Mouse (Mus musculus) left cerebral cortex, postnatal 14 days (tissue): Measurements from ENCODE around the gene Katnbl1. TPM values are rescaled to one million over a fixed set of nuclear protein-coding genes. Genes with fewer than 3 reads are reported as not detected.

Experiments
- DNase-seq, 2 experiments: peaks; one replicate each; pipeline ENCODE4 v3.0.0; 2021 to 2022; ENCODE audit warnings: low spot score in 2 of 2, mixed read lengths in 1 of 2
- intact Hi-C: fragments of 180-260 bp; cut with DNase I; formaldehyde crosslinking; loops from one replicate; pipeline ENCODE4 v1.15.1; 2025
- long read RNA-seq, 2 experiments: library from polyadenylated mRNA; stranded (forward); transcript quantifications; one replicate each; pipeline ENCODE4 v2.0.0; 2021
- total RNA-seq, 2 experiments: library from RNA; stranded (reverse); gene quantifications; 2 replicates each; pipeline ENCODE4 v1.2.3; 2021

Gene Katnbl1
- 10 to 100 TPM; 11.9 to 13.0 TPM for total RNA-seq
- long read RNA-seq, experiment 1, transcript Katnbl1-201 (10 exons, 2,886 nt), result major isoform, 22 of 28 reads
- long read RNA-seq, experiment 1, partial matches to known transcripts, result 1 of 28 reads
- long read RNA-seq, experiment 1, other reads (novel, unspliced or antisense), result 5 of 28 reads
- long read RNA-seq, experiment 2, transcript Katnbl1-201 (10 exons, 2,886 nt), result major isoform, 20 of 23 reads
- long read RNA-seq, experiment 2, partial matches to known transcripts, result 1 of 23 reads
- long read RNA-seq, experiment 2, other reads (novel, unspliced or antisense), result 2 of 23 reads

GRCm38 (mm10) chr2:112378973-112379898 is at the start of gene Katnbl1:
Gene Katnbl1, plus strand, starts transcription at chr2:112379211.
- intact Hi-C loops, result loop anchor here (1.0 kb wide), 2 partner anchors 70 to 102 kb away; no protein-coding TSS in a partner anchor
- DNase-seq, result peak; percentile 91

DNA sequence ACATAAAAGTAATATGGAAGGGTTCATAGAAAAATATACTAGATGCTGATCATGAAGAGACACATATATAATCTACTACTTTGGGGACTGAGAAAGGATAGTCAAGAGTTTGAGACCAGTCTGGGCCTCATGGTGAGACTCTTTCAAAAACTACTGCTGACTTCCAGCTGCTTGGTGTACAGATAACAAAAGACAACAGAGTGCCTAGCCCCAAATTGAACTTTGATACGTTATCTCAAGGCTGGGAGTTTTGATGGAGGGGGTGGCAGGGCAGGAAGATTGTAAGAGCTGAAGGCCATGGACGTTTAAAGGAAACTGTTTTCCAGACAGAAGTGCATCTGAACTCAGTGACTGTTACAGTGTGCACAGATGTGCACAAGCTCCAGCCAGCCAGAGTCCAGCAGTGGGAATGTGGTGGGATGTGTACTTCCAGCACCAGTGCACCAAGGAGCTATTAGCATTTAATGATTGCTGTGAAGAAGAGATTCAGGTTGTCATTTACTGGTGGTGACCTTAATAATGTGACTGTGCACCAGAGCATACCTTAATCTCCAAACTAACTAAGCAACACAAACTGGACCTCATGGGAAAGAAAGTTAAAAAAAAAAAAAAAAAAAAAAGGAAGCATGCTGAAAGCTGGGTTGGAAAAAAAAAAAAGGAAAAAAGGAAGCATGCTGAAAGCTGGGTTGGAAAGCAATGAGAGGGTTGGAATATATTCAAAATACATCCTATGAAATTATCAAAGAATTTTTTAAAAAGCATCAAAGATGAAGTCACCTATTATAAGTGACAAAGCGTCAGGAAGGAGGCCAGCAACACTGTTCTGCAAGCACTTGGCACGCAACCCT is 46.7 kb upstream of the Katnbl1 start:
- DNase-seq, result no peak
- intact Hi-C loops, result loop anchor here (10.0 kb wide), 1 partner anchor 67 kb away; the partner anchor contains the start of genes Gm21985, Nop10 and Slc12a6

DNA sequence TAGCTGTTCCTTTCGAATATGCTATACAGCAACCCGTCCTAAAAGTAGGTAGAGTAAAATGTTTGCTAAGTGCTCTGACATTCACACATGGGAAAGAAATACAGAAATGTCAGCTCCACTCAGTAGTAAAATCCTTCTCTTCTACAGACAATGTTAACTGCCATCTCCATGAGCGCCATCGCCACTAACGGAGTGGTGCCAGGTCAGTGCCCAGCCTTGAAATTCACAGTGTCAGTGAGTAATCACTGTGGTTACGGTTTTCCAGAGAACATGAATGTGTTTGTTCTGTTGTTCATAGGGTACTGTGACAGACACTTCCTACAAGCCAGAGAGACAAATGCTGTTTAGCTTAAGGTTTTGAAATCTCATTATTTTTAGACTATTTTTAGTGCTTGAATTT is 41.8 kb upstream of the Katnbl1 start:
- intact Hi-C loops, result loop anchor here (10.0 kb wide), 1 partner anchor 72 kb away; the partner anchor contains the start of genes Gm21985, Nop10 and Slc12a6

GRCm38 (mm10) chr2:112339736-112340135 is 39.3 kb upstream of the Katnbl1 start:
- DNase-seq, result no peak
- intact Hi-C loops, result loop anchor here (10.0 kb wide), 1 partner anchor 75 kb away; the partner anchor contains the start of genes Gm21985, Nop10 and Slc12a6

More for the DNA sequence above, 41.8 kb upstream of the Katnbl1 start:
- DNase-seq, result no peak

DNA sequence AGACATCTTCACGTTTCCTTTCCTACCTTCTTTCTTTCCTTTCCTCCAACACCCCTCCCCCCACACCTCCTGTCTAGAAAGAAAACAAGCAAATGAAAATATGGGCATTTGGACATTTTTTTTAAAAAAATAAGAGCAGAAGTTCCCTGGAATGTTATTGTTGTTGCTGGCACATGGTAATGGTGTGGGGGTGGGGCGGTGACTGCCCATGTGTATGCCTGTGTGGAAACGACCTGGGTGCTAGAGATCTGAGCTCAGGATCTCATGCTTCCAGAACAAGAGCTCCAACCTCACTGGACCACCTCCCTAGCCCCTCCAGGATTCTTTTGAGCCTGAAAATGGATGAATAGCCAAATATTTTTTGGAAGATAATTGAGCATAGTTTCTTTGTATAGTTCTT is 37.9 kb upstream of the Katnbl1 start:
- intact Hi-C loops, result no loop called here

GRCm38 (mm10) chr2:112348246-112348645 is 30.8 kb upstream of the Katnbl1 start:
- intact Hi-C loops, result no loop called here
- no peak for DNase-seq

More for the DNA sequence above, 37.9 kb upstream of the Katnbl1 start:
- no peak for DNase-seq

DNA sequence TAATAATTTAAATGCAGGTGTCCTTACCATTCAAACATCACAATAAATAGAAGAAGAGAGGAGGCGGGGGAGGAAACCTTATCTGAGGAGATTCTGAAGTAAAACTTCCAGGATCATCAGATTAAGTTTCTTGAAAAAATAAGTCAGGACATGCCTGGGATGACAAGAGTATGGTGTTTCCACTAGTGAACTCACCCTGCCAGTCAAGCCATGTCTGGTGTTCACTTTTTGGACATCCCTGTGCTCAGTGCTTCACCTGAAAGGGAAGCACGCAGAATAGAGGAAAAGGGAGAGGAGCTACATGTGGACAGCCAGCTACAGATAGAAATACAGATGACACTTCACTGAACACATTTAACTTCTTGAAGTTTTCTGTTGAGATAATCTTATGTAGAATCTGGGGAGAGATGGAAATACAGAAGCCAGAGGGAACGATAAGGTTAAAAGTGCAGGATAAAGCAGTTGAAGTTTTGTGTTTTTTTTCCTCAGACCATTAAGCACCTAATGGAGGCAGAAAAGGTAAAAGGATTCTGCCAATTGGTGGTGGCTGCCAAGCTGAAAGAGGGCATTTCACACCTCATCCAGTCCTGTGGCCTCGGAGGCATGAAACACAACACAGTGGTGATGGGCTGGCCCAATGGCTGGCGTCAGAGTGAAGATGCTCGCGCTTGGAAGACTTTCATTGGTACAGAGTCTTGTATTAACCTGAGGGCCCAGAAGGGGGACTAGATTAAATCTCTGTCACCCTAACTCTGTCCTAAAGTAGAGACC is 25.1 kb upstream of the Katnbl1 start:
- intact Hi-C loops, result no loop called here

GRCm38 (mm10) chr2:112359611-112360010 is 19.4 kb upstream of the Katnbl1 start:
- intact Hi-C loops, result no loop called here
- DNase-seq, result no peak

More for the DNA sequence above, 25.1 kb upstream of the Katnbl1 start:
- DNase-seq, result no peak

DNA sequence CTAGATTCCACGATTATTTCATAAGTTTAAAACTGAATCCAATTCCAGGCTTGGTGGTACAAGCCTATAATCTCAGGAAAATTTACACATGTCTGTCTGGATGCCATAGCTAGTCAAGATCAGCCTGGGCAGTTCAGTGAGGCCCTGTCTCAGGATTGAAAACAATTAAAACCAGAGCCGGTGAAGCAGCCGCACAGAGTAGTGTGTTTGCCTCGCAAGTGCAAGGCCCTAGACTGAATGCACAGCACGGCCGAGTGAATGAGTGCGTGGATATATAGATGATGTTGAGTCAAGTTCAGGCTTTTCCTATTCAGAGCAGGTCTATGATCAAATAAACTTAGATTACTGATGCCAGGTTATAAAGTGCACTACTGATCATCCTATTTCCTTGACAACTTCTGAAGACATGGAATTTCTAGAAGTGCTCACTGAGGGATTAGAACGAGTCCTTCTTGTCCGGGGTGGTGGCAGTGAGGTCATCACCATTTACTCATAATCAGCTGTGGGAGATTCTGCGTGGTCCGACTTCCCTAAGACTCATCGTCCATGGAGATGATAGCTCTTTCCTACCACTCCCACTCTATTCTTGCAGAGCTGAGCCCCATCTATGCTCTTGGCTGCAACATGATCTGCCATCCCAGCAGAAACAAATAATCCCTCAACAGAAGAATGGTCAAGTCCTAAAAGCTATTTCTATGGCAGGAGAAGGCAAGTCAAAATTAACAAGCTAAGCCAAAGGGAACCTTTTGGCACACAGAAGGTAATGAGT is 18.8 kb upstream of the Katnbl1 start:
- intact Hi-C loops, result no loop called here

DNA sequence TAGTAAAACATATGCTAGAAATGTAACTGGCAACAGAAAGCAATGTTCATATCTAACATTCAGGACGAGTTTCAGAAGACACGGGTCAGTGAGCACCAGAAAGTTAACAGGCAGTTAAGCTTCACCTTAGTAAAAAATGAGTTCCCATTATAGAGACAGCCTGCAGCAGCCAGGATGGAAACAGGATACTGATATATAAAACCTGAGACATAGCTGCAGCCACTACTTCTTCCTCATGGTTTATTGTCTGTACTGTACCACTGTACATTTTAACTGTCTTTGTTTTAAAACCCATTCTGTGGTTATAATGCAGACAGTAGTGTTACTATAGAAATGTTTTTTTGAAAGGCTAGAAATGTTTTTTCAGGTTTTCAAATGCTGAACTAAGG is 18.2 kb upstream of the Katnbl1 start:
- no peak for DNase-seq
- intact Hi-C loops, result no loop called here

More for the DNA sequence above, 18.8 kb upstream of the Katnbl1 start:
- no peak for DNase-seq

GRCm38 (mm10) chr2:112367222-112367621 is 11.8 kb upstream of the Katnbl1 start:
- DNase-seq, result no peak
- intact Hi-C loops, result loop anchor here (5.0 kb wide), 1 partner anchor 100 kb away; the partner anchor contains the start of genes Gm21985 and Slc12a6

DNA sequence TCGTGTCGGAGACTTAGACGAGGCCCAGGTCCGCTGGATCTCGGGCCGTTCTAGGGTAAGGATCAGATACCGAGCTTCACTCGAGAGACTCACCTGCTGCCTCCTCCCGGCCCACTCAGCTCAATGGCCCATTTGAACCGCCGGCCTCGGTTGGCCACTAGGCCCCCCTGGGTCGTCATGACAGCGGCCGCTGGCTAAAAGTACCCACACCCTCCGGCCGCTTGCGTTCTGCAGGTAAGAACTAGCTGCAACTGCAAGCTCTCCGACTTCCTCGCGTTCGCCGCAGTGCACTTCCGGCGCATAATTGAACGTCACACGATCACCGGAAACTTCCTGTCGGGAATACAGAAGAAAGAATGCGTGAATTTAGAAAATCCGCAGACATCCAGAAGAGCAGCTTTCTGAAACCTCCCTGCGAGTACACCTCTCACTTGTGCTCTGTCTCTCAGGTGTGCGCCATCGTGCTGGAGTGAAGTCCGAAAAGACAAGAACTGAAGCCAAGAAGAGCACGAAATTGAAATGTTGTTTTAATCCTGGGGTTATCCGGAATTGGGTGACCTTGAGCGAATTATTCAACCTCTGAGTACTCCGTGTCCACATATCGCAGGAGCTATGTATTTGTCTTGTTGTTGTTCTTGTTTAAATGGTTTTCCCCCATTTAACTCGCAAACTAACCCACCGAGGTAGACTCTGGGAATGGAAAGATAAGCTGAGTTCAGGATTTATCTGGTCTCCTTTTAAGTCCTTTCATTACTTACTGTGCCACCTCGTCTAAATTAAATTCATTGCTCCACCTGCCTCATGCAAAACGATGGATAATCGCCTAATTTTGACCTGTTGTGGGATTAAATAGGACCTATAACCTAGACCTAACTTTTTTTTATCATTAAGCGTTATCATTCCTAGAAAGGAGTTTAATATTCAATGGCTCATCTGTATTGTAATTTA is 11.0 kb upstream of the Katnbl1 start, which contains the start of gene Emc4:
Gene Emc4, minus strand, starts transcription at position 302 of the 948 bp plus-strand sequence.
- peak; percentile 93 to 94 for DNase-seq
- intact Hi-C loops, result loop anchor here (5.0 kb wide), 1 partner anchor 101 kb away; the partner anchor contains the start of genes Gm21985 and Slc12a6

DNA sequence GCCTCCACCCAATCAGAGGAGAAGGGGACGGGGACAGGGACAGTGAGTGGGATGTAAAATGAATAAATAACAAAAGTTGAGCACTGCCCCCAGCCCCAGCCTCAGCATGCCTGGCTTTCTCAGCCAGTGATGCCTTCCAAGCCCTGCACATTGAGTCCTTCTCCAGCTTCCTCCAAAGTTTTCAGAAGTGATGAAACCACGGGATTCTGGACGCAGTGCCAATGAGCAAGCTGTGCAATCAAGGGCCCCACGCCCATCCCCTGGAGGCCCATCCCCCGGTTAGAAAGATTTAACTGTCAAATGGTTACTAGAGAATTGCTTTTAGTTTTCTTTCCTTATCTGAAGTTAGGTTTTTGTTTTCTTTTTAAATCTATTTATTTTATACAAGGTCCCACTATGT is 9.1 kb upstream of the Katnbl1 start:
- no peak for DNase-seq
- intact Hi-C loops, result loop anchor here (5.0 kb wide), 1 partner anchor 103 kb away; the partner anchor contains the start of genes Gm21985 and Slc12a6

DNA sequence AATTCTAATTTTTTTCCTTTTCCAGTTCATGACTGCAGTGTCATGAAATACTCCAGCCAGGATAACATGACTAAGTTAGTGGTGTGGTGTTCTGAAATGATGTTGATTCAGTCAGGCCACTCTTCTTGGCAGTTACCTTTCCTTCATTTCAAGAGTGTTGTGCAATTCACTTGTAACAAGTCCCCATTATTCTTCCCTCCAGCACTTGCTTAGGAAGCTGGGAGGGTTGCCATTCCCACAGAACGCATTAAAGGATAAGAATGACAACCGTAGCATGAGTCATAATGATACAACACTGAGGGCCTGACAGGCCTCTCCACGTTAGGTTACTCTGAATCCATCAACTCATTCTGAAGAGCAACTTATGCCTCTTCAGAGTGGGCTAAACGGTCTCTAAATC is 5.9 kb upstream of the Katnbl1 start:
- DNase-seq, result no peak
- intact Hi-C loops, result no loop called here

DNA sequence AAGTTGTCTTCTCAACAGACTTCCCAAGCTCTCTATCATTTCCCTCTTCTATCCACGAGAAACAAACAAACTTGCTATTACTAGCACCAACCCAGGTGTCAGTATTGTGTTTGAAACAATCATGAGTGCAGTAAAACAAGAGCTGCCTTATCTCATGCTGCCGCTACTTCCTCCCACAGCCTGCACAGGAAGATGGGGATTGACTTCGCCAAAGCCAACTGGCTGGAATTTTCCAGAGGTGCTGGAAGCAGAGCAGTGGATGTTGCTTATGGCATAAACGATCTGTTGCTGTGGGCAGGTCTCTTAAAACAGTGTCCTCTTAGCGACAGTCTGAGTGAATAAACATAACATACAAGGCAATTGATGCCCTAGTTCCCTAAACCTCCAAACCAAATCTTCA is 4.4 kb upstream of the Katnbl1 start:
- intact Hi-C loops, result no loop called here
- no peak for DNase-seq

- intact Hi-C loops, result no loop called here
- no peak for DNase-seq
These were observed 1.1 kb downstream of the Katnbl1 start for GRCm38 (mm10) chr2:112380131-112380530.
